Mouse (Mus musculus): ENCODE results near the gene Katnbl1.

DNA sequence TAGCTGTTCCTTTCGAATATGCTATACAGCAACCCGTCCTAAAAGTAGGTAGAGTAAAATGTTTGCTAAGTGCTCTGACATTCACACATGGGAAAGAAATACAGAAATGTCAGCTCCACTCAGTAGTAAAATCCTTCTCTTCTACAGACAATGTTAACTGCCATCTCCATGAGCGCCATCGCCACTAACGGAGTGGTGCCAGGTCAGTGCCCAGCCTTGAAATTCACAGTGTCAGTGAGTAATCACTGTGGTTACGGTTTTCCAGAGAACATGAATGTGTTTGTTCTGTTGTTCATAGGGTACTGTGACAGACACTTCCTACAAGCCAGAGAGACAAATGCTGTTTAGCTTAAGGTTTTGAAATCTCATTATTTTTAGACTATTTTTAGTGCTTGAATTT lies 41.8 kb upstream of the Katnbl1 start:
- no peak for TF ChIP-seq CTCF (IDR thresholded peaks at IDR 0.05; ENCODE audit: low read depth, low read length)
- no peak for TF ChIP-seq POLR2A (IDR thresholded peaks at IDR 0.05; ENCODE audit: borderline replicate concordance, low read depth, low read length)

Measured in bone marrow macrophage, adult 2 months (primary cell).